ENCODE assay signal across 24 mouse cellular contexts in genomic region chr17:12854386-12854785, GRCm38 (mm10). TPM values are rescaled to one million over a fixed set of nuclear protein-coding genes. Genes with fewer than 3 reads are reported as not detected.
"Had no signal": no experiment of that assay in that cellular context is flagged by ENCODE, and none has a peak within 500 bp of the region (broad histone marks: within the 10 kb centered on the region; RNA-seq: fewer than 3 reads in every experiment).

No protein-coding gene starts in this region.

- H3K27ac ChIP-seq: intestine, embryonic 15.5 days; liver, embryonic 12.5 days; liver, embryonic 15.5 days; lung, embryonic 15.5 days; midbrain, embryonic 10.5 days; midbrain, embryonic 13.5 days; neural tube, embryonic 13.5 days had no signal

- H3K36me3 ChIP-seq: intestine, embryonic 15.5 days; liver, embryonic 12.5 days; liver, embryonic 15.5 days; lung, embryonic 15.5 days; midbrain, embryonic 10.5 days; midbrain, embryonic 13.5 days; neural tube, embryonic 13.5 days had no signal

- H3K27me3 ChIP-seq: intestine, embryonic 15.5 days; liver, embryonic 15.5 days; lung, embryonic 15.5 days; midbrain, embryonic 13.5 days; neural tube, embryonic 13.5 days had no signal

- H3K4me1 ChIP-seq: intestine, embryonic 15.5 days; liver, embryonic 12.5 days; liver, embryonic 15.5 days; lung, embryonic 15.5 days; midbrain, embryonic 10.5 days; midbrain, embryonic 13.5 days; neural tube, embryonic 13.5 days had no signal

- DNase-seq: kidney, adult 18-20 months; kidney, postnatal 14 days; lung, adult 18-20 months; lung, postnatal 10 days; lung, postnatal 36 days; thymus, adult 18-20 months; thymus, postnatal 36 days had no signal

- H3K9ac ChIP-seq: intestine, embryonic 15.5 days; liver, embryonic 12.5 days; liver, embryonic 15.5 days; lung, embryonic 15.5 days; midbrain, embryonic 13.5 days; neural tube, embryonic 13.5 days had no signal

- ATAC-seq: intestine, embryonic 15.5 days; liver, embryonic 12.5 days; midbrain, embryonic 13.5 days; midbrain, embryonic 16.5 days had no signal

- H3K9me3 ChIP-seq: intestine, embryonic 15.5 days; liver, embryonic 12.5 days; liver, embryonic 15.5 days; lung, embryonic 15.5 days; midbrain, embryonic 10.5 days; midbrain, embryonic 13.5 days; neural tube, embryonic 13.5 days had no signal

- H3K4me3 ChIP-seq: intestine, embryonic 15.5 days; liver, embryonic 12.5 days; liver, embryonic 15.5 days; lung, embryonic 15.5 days; megakaryocyte, embryonic 14.5 days; midbrain, embryonic 10.5 days; midbrain, embryonic 13.5 days; myocyte; neural tube, embryonic 13.5 days had no signal

- H3K4me2 ChIP-seq: intestine, embryonic 15.5 days; liver, embryonic 12.5 days; liver, embryonic 15.5 days; lung, embryonic 15.5 days; midbrain, embryonic 13.5 days; neural tube, embryonic 13.5 days had no signal

RNA-seq across cellular contexts. Expression of gene Mas1, which starts 13.6 kb away (rescaled TPM):
- total RNA-seq: monocyte, adult 5-6 weeks; neutrophil, adult 5-6 weeks had no signal
- polyA plus RNA-seq: large intestine, adult 2 months; midbrain, embryonic 13.5 days; midbrain, embryonic 16.5 days; small intestine, adult 2 months; spleen, adult 2 months had no signal

RNA-seq across cellular contexts. Expression of gene Mrgprh, which starts 21.4 kb away (rescaled TPM):
- total RNA-seq: layer of hippocampus, postnatal 14 days; monocyte, adult 5-6 weeks; neutrophil, adult 5-6 weeks had no signal
- polyA plus RNA-seq: intestine, embryonic 15.5 days; limb, embryonic 11.5 days; liver, embryonic 12.5 days; liver, embryonic 15.5 days; lung, embryonic 15.5 days; midbrain, embryonic 10.5 days; midbrain, embryonic 13.5 days; midbrain, embryonic 16.5 days; myocyte; neural tube, embryonic 13.5 days; small intestine, adult 2 months; spleen, adult 2 months had no signal

RNA-seq across cellular contexts. Expression of gene Pnldc1, which starts 55.6 kb away (rescaled TPM):
- total RNA-seq: monocyte, adult 5-6 weeks had no signal
